ENCODE assay signal across 13 mouse cellular contexts in the genomic region with DNA sequence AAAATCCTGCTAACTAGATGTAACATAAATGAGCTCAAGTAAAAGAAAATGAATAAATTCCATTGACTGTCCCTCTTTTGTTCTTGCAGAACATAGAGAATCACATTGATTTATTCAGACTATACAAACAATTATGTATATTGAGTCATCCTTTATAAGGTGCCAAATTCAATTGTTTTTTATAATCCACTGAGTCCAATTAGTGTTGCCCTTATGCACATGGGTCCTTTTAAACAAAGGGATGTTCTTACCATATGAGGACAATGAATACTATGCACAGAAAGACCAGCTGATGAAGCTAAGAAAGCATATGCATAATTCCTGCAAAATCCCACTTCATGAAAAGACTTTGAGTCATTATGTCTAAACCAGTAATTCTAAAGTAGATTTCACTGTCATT.
"Had no signal": no experiment of that assay in that cellular context is flagged by ENCODE, and none has a peak within 500 bp of the region (broad histone marks: within the 10 kb centered on the region; RNA-seq: fewer than 3 reads in every experiment).

No protein-coding gene starts in this region.

- H3K4me2 ChIP-seq: limb, embryonic 15.5 days; liver, embryonic 12.5 days; lung, embryonic 14.5 days; midbrain, embryonic 11.5 days had no signal

- H3K27ac ChIP-seq: left cerebral cortex, adult 2 months; limb, embryonic 15.5 days; liver, embryonic 12.5 days had no signal

- H3K4me1 ChIP-seq: limb, embryonic 15.5 days; liver, embryonic 12.5 days had no signal

- H3K9ac ChIP-seq: limb, embryonic 15.5 days; liver, embryonic 12.5 days; lung, embryonic 14.5 days had no signal

- DNase-seq: kidney, adult 8-10 months; kidney, postnatal 25 days; lung, embryonic 14.5 days; lung, postnatal 10 days; lung, postnatal 4 days; right cerebral cortex, adult 18-20 months; right cerebral cortex, postnatal 25 days; thymus, postnatal 36 days had no signal

- H3K36me3 ChIP-seq: limb, embryonic 15.5 days; liver, embryonic 12.5 days had no signal

- H3K27me3 ChIP-seq: limb, embryonic 15.5 days; liver, embryonic 12.5 days had no signal

- ATAC-seq: intestine, postnatal 0 days; liver, embryonic 12.5 days had no signal

- H3K4me3 ChIP-seq: left cerebral cortex, adult 2 months; limb, embryonic 15.5 days; liver, embryonic 12.5 days had no signal

- H3K9me3 ChIP-seq: limb, embryonic 15.5 days had no signal
